ENCODE assay signal across 12 mouse cellular contexts in the genomic region with DNA sequence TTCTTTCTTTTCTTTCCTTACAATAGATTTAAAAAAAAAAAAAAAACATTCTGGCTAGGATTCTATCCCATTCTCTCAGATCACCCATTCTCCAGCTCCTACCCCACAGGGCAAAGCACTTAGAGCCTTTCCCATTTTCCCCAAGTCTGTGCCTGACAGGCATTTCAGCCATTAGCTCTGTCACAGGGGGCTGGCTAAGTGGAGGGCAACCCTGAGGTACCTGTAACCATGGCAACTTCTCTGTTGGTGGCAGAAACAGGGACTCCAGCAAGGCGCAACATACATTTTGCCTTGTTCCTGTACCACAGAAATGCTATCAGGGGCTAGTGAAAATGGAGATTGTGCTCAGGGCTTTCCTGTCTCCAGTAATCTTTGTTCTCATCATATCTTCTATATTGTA.
DNase-seq lines count a peak whose midpoint lies in the region; ATAC-seq lines count a peak whose summit lies in the region.
"Had no signal": no experiment of that assay in that cellular context is flagged by ENCODE, and none has a peak within 500 bp of the region (broad histone marks: within the 10 kb centered on the region; RNA-seq: fewer than 3 reads in every experiment).

No protein-coding gene starts in this region.

- no peak overlapping the region for H3K4me2 ChIP-seq in hindbrain, embryonic 13.5 days
- no peak overlapping the region for H3K4me2 ChIP-seq in midbrain, embryonic 16.5 days (ENCODE audit: low read length)
- no peak overlapping the region for H3K4me2 ChIP-seq in kidney, embryonic 14.5 days (replicated peaks; ENCODE audit: low read depth, low read length)
- H3K4me2 ChIP-seq: limb, embryonic 15.5 days had no signal

- H3K27me3 ChIP-seq in forebrain, embryonic 10.5 days (ENCODE audit: poor library complexity, severe bottlenecking) = peaks cover 6% of the 10 kb centered on the region
- peaks cover 4% of the 10 kb centered on the region; the same call in 1 of the 2 replicates for H3K27me3 ChIP-seq in hindbrain, embryonic 13.5 days
- H3K27me3 ChIP-seq in midbrain, embryonic 16.5 days (ENCODE audit: control insufficient read depth, insufficient read depth, low read depth, low read length) = no peaks in the 10 kb centered on the region
- H3K27me3 ChIP-seq in kidney, embryonic 14.5 days (ENCODE audit: control insufficient read depth, insufficient read depth, low read length) = no peaks in the 10 kb centered on the region
- H3K27me3 ChIP-seq: limb, embryonic 15.5 days had no signal

- peak; percentile 42 for DNase-seq in R1 (ENCODE audit: low read depth, low spot score)
- peak; percentile 53 for DNase-seq in forebrain, embryonic 10.5 days (ENCODE audit: extremely low spot score, low spot score)
- no peak for DNase-seq in heart, postnatal 10 days
- no peak for DNase-seq in left cerebral cortex, adult 8-10 months (ENCODE audit: low spot score in 2 of 2)
- DNase-seq in gastrocnemius, postnatal 36 days = no peak
- DNase-seq: cerebellum, postnatal 25 days; heart, postnatal 36 days; thymus, adult 2 months had no signal

- peaks cover 65% of the 10 kb centered on the region for H3K36me3 ChIP-seq in forebrain, embryonic 10.5 days (replicated peaks)
- no peaks in the 10 kb centered on the region for H3K36me3 ChIP-seq in hindbrain, embryonic 13.5 days
- no peaks in the 10 kb centered on the region for H3K36me3 ChIP-seq in midbrain, embryonic 16.5 days (ENCODE audit: control insufficient read depth, insufficient read depth, low read length)
- H3K36me3 ChIP-seq in kidney, embryonic 14.5 days (ENCODE audit: control insufficient read depth, insufficient read depth, low read length) = no peaks in the 10 kb centered on the region
- H3K36me3 ChIP-seq: limb, embryonic 15.5 days had no signal

- intact Hi-C loops in heart, postnatal 10 days (cut with DNase I) = no loop called here
- intact Hi-C loops in gastrocnemius, postnatal 36 days (cut with DNase I) = no loop called here

- peak overlapping the region; percentile 3; the same call in 1 of the 2 replicates for H3K27ac ChIP-seq in forebrain, embryonic 10.5 days
- H3K27ac ChIP-seq in hindbrain, embryonic 13.5 days = peak overlapping the region; percentile 50
- no peak overlapping the region for H3K27ac ChIP-seq in midbrain, embryonic 16.5 days (ENCODE audit: low read length)
- no peak overlapping the region for H3K27ac ChIP-seq in kidney, embryonic 14.5 days (ENCODE audit: low read depth, low read length)
- H3K27ac ChIP-seq: limb, embryonic 15.5 days had no signal

- 37% methylated on average over 1 of the region's 1 CpGs for WGBS in forebrain, embryonic 10.5 days
- 16% methylated on average over 1 of the region's 1 CpGs for WGBS in hindbrain, embryonic 13.5 days
- WGBS in midbrain, embryonic 16.5 days = 0% methylated on average over 1 of the region's 1 CpGs
- 63% methylated on average over 1 of the region's 1 CpGs for WGBS in kidney, embryonic 14.5 days

- no peaks in the 10 kb centered on the region for H3K9me3 ChIP-seq in forebrain, embryonic 10.5 days
- H3K9me3 ChIP-seq in hindbrain, embryonic 13.5 days = no peaks in the 10 kb centered on the region
- H3K9me3 ChIP-seq in midbrain, embryonic 16.5 days (replicated peaks; ENCODE audit: control insufficient read depth, low read length, poor library complexity, severe bottlenecking) = no peaks in the 10 kb centered on the region
- H3K9me3 ChIP-seq in kidney, embryonic 14.5 days (ENCODE audit: control insufficient read depth, low read length) = no peaks in the 10 kb centered on the region
- H3K9me3 ChIP-seq: limb, embryonic 15.5 days had no signal

- H3K4me1 ChIP-seq in forebrain, embryonic 10.5 days = peaks cover 76% of the 10 kb centered on the region
- H3K4me1 ChIP-seq in hindbrain, embryonic 13.5 days (replicated peaks) = peaks cover 17% of the 10 kb centered on the region
- peaks cover 16% of the 10 kb centered on the region for H3K4me1 ChIP-seq in midbrain, embryonic 16.5 days (ENCODE audit: control insufficient read depth, insufficient read depth, low read length)
- 0 out of 2 replicates have a peak, but pooled peaks cover 3% of the 10 kb centered on the region for H3K4me1 ChIP-seq in kidney, embryonic 14.5 days (ENCODE audit: control insufficient read depth, insufficient read depth, low read length)
- H3K4me1 ChIP-seq: limb, embryonic 15.5 days had no signal

- H3K9ac ChIP-seq in hindbrain, embryonic 13.5 days = no peak overlapping the region
- no peak overlapping the region for H3K9ac ChIP-seq in midbrain, embryonic 16.5 days (ENCODE audit: low read depth, low read length)
- H3K9ac ChIP-seq in kidney, embryonic 14.5 days (ENCODE audit: low read depth, low read length) = no peak overlapping the region
- H3K9ac ChIP-seq: limb, embryonic 15.5 days had no signal

- H3K4me3 ChIP-seq in forebrain, embryonic 10.5 days = no peak overlapping the region
- no peak overlapping the region for H3K4me3 ChIP-seq in hindbrain, embryonic 13.5 days
- H3K4me3 ChIP-seq in midbrain, embryonic 16.5 days (ENCODE audit: low read depth, low read length) = no peak overlapping the region
- H3K4me3 ChIP-seq in kidney, embryonic 14.5 days (ENCODE audit: low read length) = no peak overlapping the region
- H3K4me3 ChIP-seq: limb, embryonic 15.5 days had no signal

- ATAC-seq in hindbrain, embryonic 13.5 days (ENCODE audit: low FRiP score) = peak; percentile 82
- peak; percentile 80 for ATAC-seq in midbrain, embryonic 16.5 days
- ATAC-seq in kidney, embryonic 14.5 days (ENCODE audit: low FRiP score, low TSS enrichment) = no peak

Comparison
In these comparisons a context has a peak if more than half of its experiments do, and no peak if none do; other contexts are left out.
1. DNase-seq: peak in R1 (single experiment) and forebrain, embryonic 10.5 days (single experiment); none in heart, postnatal 10 days (0 of 2), left cerebral cortex, adult 8-10 months (0 of 2) and gastrocnemius, postnatal 36 days (0 of 2).
2. H3K27ac ChIP-seq: peak in forebrain, embryonic 10.5 days (single experiment) and hindbrain, embryonic 13.5 days (single experiment); none in midbrain, embryonic 16.5 days (single experiment) and kidney, embryonic 14.5 days (single experiment).